ENCODE assay signal across 8 mouse cellular contexts in genomic region chr2:120849449-120850423, GRCm38 (mm10). TPM values are rescaled to one million over a fixed set of nuclear protein-coding genes. Genes with fewer than 3 reads are reported as not detected.
A peak's percentile ranks its signal among the peaks of the same experiment; 100 is the strongest.
DNase-seq lines count a peak whose midpoint lies in the region; ATAC-seq lines count a peak whose summit lies in the region.

Cdan1 (minus strand) TSS chr2:120850128.

- peak within 1 kb of the TSS; percentile 89 for H3K9ac ChIP-seq in heart, embryonic 12.5 days
- H3K9ac ChIP-seq in lung, embryonic 16.5 days (ENCODE audit: low read length): peak within 1 kb of the TSS; percentile 79

- H3K9me3 ChIP-seq in embryonic facial prominence, embryonic 10.5 days: no peaks in the 10 kb centered on the region
- H3K9me3 ChIP-seq in heart, embryonic 12.5 days (replicated peaks): no peaks in the 10 kb centered on the region
- no peaks in the 10 kb centered on the region for H3K9me3 ChIP-seq in lung, embryonic 16.5 days (ENCODE audit: control insufficient read depth, low read length)

- DNase-seq in CD8-positive naive resting alpha-beta T cell, adult 2 months (ENCODE audit: low read depth in 2 of 2, low spot score in 2 of 2): peak; percentile 24 to 36
- DNase-seq in adrenal gland, adult 18-20 months (ENCODE audit: low spot score in 2 of 2): peak; percentile 43 to 50
- DNase-seq in embryonic facial prominence, embryonic 10.5 days (ENCODE audit: low spot score): peak; percentile 69
- peak; percentile 66 to 76 for DNase-seq in kidney, postnatal 4 days
- peak; percentile 31 for DNase-seq in ovary, postnatal 10 days (ENCODE audit: low spot score)
- DNase-seq in urinary bladder, postnatal 14 days (ENCODE audit: low spot score): peak; percentile 38

- H3K27me3 ChIP-seq in embryonic facial prominence, embryonic 10.5 days (replicated peaks; ENCODE audit: low read depth, poor library complexity, severe bottlenecking): no peaks in the 10 kb centered on the region
- H3K27me3 ChIP-seq in heart, embryonic 12.5 days (replicated peaks): no peaks in the 10 kb centered on the region
- H3K27me3 ChIP-seq in lung, embryonic 16.5 days (ENCODE audit: control insufficient read depth, insufficient read depth, low read depth, low read length): no peaks in the 10 kb centered on the region

- H3K4me3 ChIP-seq in embryonic facial prominence, embryonic 10.5 days: peak within 1 kb of the TSS; percentile 95
- peak within 1 kb of the TSS; percentile 96 for H3K4me3 ChIP-seq in heart, embryonic 12.5 days
- H3K4me3 ChIP-seq in lung, embryonic 16.5 days (ENCODE audit: low read length): peak within 1 kb of the TSS; percentile 92

- WGBS in embryonic facial prominence, embryonic 10.5 days: under 1% methylated on average over 70 of the region's 71 CpGs
- under 1% methylated on average over 62 of the region's 71 CpGs for WGBS in heart, embryonic 12.5 days
- under 1% methylated on average over 52 of the region's 71 CpGs for WGBS in lung, embryonic 16.5 days

- peaks cover 14% of the 10 kb centered on the region for H3K4me1 ChIP-seq in embryonic facial prominence, embryonic 10.5 days
- H3K4me1 ChIP-seq in heart, embryonic 12.5 days (replicated peaks): peaks cover 7% of the 10 kb centered on the region
- H3K4me1 ChIP-seq in lung, embryonic 16.5 days (replicated peaks; ENCODE audit: control insufficient read depth, insufficient read depth, low read length): peaks cover 4% of the 10 kb centered on the region

- peak; percentile 72 for ATAC-seq in heart, embryonic 12.5 days (ENCODE audit: insufficient number of reproducible peaks, low FRiP score)
- ATAC-seq in lung, embryonic 16.5 days (ENCODE audit: low read depth): peak; percentile 63

- H3K4me2 ChIP-seq in heart, embryonic 12.5 days: peak within 1 kb of the TSS; percentile 90
- peak within 1 kb of the TSS; percentile 66 for H3K4me2 ChIP-seq in lung, embryonic 16.5 days (ENCODE audit: low read depth, low read length)

- peak within 1 kb of the TSS; percentile 91 for H3K27ac ChIP-seq in embryonic facial prominence, embryonic 10.5 days (replicated peaks)
- H3K27ac ChIP-seq in heart, embryonic 12.5 days (ENCODE audit: poor library complexity, severe bottlenecking): peak within 1 kb of the TSS; percentile 70
- no peak within 1 kb of the TSS for H3K27ac ChIP-seq in lung, embryonic 16.5 days (ENCODE audit: low read length)

- no peaks in the 10 kb centered on the region for H3K36me3 ChIP-seq in embryonic facial prominence, embryonic 10.5 days (replicated peaks)
- no peaks in the 10 kb centered on the region for H3K36me3 ChIP-seq in heart, embryonic 12.5 days
- no peaks in the 10 kb centered on the region for H3K36me3 ChIP-seq in lung, embryonic 16.5 days (ENCODE audit: control insufficient read depth, insufficient read depth, low read length)

RNA-seq across cellular contexts. Expression of gene Cdan1, which starts in this region (rescaled TPM):
- 10 to 100 TPM; 12.7 to 13.0 TPM for total RNA-seq in adrenal gland, adult 18-20 months (2021)
- polyA plus RNA-seq in embryonic facial prominence, embryonic 10.5 days (2016; fragmentation: Nextera tagmentation; extraction: Ambion mirVana): 5.6 and 5.7 TPM in 2 replicates
- 9.5 and 10.8 TPM in 2 replicates for polyA plus RNA-seq in heart, embryonic 12.5 days (2016; fragmentation: Nextera tagmentation; extraction: Ambion mirVana)
- 6.5 and 7.8 TPM in 2 replicates for polyA plus RNA-seq in lung, embryonic 16.5 days (2015; fragmentation: Nextera tagmentation; extraction: Ambion mirVana)
